Mouse (Mus musculus): ENCODE measurements around the gene Cfap97.

Cfap97 gene

GRCm38 (mm10) chr8:46232798-46233197, 81.2 kb downstream of the Cfap97 start:
- no peak for DNase-seq

GRCm38 (mm10) chr8:46234736-46235135, 83.2 kb downstream of the Cfap97 start:
- no peak for DNase-seq

- DNase-seq = no peak
These were observed 85.1 kb downstream of the Cfap97 start for GRCm38 (mm10) chr8:46236441-46237223.

- peak; percentile 87 for DNase-seq
These were observed 90.2 kb downstream of the Cfap97 start for GRCm38 (mm10) chr8:46241568-46242374.

GRCm38 (mm10) chr8:46242946-46243345, 91.4 kb downstream of the Cfap97 start:
- no peak for DNase-seq

Measured in lung, postnatal 10 days (tissue).